Mouse (Mus musculus): ENCODE measurements at regions not wholly inside any gene's neighbourhood (a gene's known extent, or its start where the extent isn't known, plus 50 kb on each side); places are given as distances from the start of the nearest gene placed in this dataset.

DNA sequence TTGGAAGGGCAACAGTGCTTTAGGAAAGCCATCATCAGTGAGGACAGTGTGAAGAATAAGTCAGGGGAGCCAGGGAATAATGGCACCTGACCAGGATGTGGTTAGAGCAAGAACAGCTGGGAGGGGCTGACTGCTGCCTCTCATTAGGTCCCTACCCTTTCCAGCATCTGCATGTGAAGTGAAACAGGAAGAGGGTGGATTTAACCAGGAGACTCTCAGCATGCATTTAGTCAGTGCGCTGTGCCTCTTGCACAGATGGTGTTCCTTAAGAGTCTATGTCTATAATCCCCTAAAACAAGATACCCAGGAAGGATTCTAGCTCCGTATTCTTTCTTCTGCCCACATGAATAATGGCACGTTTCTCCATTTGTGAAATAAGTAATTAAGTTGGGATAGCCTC, 267.9 kb downstream of the Spry2 start:
- DNase-seq: no peak

DNA sequence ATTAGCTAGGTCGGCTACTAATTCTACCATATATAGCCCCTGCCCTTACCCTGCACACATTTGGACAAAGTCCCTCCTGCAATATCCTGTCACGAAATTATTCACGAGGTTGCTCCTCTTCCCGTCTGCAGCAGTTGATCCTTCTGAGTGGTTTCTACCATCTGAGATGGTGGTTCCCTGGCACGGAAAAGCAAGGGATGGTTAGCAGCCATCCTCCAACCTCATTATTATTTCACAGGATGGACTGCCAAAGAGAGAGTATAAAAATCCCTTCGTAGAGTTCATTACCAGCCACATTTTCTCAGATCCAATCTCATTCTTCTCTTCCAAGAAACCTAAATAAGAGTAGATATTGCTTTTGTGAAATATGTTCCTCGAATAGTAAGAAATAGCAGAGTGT, 272.2 kb downstream of the Spry2 start:
- DNase-seq: no peak

DNA sequence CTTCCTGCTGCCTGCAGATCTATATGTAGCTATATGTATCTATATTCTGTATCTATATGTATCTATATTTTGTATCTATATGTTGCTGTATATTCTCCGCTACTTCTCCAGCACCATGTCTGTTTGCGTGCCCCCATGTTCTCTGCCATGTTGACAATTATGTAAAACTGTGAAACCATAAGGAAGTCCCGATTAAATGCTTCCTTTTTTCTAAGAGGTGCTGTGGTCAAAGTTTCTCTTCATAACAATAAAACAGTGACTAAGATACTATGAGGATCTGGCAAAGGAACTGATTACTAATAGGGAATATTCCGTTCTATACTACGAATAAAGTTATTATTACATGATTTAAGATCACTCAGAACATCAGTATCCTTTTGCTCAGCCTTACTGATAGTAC, 274.5 kb downstream of the Spry2 start:
- DNase-seq: no peak

DNA sequence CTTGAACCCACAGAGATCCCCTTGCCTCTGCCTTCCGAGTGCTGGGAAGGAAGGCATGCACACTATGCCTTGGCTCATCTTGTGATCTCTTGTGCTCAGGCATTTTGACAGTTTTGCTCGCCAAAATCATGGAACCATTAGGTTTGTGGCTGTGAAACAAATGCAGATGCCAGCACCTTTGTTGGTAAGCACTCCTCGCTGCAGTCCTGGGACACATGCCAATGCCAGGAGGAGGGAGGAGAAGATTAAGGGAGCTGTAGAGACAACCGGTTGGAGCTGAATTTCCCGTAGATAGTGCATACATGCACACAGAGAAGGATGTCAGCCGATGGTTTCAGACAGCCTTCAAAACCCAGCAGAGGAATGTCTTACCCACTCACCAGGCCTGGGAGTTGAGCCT, 275.5 kb downstream of the Spry2 start:
- no peak for DNase-seq

DNA sequence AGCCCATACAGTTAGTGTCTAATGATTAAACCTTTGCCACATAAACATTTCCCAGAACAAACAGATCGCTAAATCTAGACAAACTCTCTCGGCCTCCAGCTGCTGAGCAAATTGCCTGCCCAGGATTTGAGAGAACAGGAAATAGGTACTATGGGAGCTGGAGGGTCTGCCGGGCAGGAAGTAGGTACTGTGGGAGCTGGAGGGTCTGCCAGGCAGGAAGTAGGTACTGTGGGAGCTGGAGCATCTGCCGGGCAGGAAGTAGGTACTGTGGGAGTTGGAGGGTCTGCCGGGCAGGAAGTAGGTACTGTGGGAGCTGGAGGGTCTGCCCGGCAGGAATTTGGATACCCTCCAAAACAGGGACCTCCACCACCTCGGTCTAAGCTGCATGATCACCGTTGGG, 277.2 kb downstream of the Spry2 start:
- no peak for DNase-seq

DNA sequence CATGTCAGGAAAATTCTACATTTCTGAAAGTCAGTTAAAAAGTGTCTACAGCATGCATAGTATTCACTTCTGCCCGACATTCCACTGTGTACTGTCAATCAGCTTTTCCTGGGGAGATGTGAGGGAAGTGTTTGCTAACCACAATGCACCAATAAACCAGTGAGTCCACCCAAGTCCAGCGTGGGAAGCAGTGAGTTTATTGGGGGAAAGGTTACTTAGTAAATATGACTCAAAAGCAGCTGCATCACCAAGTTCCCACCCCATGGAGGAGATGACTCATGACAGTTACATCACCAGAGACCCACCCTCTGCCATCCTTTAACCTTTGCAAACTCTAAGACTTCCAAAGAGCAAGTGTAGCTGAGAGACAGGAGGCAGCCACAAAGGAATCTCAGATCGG, 280.9 kb downstream of the Spry2 start:
- no peak for DNase-seq

DNA sequence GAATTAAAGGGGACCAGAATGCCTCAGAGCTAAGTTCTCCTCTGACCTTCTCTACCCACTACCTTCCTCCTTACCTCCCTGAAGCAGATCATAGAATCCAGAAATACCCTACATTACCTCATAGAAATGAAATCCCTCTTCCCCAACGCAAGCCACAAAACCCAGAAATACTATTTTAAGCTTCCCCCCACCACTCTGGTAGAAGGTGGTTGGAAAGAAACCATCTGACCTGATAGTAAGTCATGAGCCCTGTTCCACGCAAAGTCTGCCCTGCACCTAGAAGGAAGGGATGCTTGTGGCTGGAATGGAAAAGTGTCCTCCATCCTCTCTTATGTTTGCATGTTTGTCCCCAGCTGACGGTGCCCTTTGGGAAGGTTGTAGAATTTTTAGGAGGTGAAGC, 283.8 kb downstream of the Spry2 start:
- DNase-seq: no peak

DNA sequence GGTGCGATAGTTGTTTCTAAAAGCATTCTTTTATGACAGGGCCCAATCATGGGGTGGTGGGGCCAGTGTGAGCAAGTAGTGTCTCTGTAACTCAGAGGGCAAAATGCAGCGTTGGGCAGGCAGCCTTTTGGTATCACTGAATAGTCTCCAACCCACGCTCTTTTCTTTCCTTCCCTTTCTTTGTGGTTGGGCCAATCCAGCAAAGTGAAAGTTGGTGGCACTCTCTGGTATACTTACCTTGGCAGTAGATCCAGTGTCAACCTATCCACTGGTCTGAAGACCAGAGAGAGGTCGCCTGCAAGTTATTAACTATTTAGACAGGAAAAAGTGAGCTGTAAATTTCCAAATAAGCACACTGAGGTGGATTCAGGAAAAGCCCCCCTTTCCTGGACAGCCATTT, 287.8 kb downstream of the Spry2 start:
- no peak for DNase-seq

DNA sequence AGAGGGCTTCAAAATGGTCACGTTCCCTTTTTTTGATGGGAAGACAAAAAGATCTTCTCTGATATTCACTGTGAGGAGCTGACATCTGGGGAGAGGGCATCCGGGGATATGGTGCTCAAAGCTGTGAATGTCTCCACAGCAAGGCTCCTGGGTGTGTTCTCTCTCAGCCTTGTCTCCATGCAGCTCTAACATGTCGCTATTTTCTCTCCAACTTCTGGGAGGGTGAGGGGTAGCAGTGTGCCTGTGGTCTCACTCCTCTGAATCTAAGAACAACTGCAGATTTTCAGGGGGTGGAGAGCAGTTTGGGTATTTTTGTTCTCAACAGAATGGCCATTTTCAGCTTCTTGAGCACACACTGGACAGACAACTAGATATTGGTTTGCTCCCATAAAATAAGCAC, 290.1 kb downstream of the Spry2 start:
- DNase-seq: no peak

DNA sequence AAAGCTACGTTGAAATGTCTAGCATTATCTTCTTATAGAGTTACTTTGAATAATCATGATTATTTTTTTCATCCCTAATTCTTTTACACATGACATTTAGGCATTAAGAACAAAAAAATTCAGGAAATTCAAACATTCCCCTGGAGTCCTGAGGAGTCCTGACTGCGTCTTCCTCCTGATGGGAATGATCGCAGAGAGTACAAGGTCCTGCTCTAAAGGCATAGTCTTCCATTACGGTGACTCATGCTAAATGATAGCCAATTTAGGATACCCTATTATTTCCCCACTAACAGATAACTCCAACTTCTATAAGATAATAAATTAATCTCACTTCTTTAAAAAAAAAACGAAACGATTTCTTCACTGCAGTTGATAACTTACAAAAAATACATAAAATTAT, 292.2 kb downstream of the Spry2 start:
- DNase-seq: no peak

DNA sequence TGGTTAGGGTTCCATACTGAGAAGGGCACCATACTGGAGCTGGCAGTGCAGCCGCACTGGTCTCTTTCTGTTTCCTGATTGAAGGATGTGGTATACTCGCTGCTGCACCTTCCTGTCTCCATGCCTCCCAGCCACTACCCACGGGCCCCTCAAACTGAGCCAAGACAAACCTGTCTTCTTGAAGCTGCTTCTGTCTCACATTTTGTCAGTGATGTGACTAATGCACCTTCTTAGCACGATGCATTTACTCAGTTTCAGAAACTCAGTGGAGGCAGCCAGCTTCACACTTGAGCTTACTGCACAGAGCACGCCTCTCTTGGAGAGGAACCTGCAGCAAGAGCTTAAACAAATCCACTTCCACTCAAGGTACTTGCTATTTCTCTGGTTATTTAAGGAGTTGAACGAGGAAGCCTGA, 293.6 kb downstream of the Spry2 start:
- no peak for DNase-seq

DNA sequence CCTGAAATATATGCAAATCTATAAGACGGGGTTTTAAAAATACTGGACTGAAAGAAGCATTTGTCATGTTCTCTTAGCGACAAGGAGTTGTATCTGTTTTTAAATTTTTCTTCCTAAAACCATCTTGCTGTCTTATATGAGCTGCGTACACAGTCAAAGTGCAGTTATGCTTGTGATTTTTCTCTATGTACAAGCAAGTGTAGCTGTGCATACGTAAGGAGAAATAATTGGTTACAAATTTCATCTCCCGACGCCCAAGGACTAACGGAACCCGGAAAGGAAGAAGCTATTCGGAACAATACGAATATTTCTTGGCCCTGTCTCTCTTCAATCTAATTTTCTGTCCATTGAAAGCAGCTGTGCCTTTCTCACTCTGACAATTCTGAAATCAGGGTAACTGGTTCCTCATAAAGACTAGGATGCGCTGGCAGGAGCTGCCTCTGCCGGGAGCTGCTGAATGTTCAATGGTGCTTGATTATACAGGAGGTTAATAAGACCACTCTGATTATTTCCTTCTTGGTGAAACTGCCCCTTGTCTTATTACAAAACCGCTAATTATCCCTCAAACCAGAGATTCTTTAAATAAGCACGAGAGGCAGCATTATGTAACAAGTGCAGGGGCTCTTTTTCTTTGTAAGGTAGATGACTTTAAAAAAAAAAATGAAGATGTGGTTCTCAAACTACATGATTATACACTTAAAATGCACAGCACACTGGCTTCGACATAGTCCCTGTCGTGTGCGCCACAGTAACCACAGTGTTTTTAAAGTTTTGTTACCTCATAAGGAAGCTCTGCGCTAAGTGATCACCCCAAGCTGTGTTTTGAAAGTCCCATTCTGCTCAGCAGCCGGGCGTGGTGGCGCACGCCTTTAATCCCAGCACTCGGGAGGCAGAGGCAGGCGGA, 296.8 kb downstream of the Spry2 start:
- DNase-seq: no peak

DNA sequence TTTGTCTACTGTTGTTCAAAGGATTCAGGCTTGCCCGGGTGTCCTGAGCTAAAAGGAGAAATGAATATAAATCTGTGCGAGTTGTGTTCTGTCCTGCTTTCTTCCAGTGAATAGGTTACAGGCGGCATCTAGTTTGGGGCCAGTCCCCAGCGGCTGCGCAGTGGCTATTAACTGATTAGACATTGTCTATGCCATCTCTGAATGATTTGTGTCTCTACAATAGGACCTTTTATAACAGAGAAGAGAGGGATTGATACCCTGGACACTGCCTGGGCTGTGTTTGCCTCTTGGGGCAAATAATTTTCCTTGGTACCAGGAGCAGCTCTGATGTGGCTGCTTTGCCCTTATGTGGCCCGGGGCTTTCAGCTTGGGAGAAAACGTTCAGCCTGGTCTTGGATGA, 306.9 kb downstream of the Spry2 start:
- DNase-seq: no peak

DNA sequence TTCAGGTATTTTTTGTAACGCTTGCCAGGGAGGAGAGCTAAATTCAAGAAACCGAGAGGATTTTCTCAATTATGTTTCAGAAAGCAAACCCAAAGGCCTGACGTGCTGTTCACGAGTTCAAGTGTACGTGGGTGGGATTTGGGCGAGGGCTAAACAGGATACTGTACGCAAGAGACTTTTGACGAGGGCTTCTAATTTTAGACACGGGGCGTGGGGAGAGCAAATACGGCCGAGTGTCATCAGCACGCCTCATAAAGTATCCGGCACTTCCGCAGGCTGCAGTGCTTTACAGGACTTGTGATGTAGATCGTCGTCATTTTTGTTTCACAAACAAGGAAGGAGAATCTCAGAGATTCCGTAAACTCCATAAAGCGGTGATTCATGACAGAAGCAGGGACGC, 307.4 kb downstream of the Spry2 start:
- DNase-seq: peak; percentile 24

DNA sequence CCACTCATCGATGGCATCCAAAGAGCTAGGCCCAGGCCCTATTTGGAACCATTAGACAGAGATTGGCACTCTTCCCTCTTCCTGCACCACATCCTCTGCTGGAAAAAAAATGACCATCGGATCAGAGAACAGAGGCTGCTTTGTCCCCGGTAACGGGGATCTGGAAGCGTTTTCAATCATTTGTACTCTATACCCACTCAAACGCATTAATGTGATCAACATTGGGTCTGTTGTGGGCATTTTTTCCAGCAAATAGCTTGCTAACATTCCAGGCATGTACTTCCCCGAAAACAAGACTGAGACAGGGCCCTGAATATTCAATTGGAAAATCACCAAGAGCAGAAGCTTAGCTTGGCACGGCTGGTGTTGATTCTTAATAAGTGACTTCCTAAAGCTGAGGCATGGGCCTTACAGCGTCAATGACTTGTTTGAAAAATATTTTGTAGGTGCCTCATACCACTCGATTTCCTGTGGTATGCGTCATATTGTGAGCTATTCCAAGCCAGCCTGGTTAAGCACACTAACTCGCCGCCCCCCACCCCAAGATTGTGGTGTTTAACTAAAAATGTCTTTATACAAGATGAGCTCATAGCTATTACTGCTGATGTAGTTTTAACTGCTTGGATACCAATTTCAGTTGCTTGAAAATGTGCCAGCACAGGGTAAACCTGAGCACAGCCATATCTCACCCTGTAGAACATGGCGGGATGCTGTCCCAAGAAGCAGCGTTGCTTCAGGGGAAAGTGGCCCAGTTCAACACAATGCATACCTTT, 308.0 kb downstream of the Spry2 start:
- peak; percentile 24 for DNase-seq

DNA sequence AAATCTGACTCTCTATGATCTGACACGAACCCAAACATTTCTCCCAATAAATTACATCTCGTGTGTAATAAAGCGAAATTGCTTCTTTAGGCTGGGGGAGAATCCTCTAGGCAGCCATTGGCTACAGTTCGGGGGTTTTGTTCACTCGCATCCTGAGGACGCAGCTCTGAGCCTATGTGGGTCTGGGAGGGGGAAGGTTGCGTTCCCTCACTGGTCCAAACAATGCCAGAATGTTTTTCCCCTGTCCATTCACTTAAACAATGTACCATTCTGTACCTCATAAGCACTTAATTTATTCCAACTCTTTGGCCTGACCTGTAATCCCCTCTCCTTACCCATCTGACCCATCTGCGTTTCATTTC, 308.6 kb downstream of the Spry2 start:
- DNase-seq: no peak

DNA sequence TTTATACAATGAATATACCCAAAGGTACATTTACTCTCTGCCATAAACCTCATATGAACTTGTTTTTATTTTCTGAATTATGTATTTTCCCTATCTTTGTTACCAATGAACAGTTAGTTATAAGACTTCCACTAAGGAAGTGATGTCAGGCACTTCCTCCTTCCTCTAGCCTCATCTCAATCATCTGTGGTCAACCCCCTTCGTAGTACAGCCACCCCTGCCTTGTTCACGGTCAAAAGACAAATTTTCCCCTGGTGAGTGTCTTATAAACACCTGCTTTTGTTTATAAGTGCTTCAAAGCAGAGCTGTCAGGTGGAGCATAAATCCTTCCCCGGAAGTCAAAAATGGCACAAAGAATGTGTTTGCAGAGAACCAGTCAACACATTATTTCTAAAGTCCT, 312.0 kb downstream of the Spry2 start:
- DNase-seq: no peak

DNA sequence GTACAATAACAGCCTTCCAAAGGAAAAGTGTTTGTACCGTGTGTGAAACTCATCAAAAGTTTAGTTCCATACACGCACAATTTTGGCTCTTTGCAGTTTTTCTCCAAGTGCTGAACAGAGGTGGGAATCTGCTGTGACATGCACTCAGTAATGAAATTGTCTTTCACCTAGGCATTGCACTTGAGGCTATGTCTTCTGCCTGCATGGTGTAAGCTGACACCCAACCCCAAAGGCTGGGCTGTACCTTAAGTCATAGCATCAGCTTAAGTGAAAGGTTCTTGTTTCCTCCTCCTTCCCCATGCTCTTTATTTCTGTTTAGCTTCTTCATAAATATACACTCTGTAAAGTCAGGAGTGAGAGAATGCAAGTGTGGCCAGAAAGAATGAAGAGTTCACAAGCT, 313.1 kb downstream of the Spry2 start:
- DNase-seq: no peak

DNA sequence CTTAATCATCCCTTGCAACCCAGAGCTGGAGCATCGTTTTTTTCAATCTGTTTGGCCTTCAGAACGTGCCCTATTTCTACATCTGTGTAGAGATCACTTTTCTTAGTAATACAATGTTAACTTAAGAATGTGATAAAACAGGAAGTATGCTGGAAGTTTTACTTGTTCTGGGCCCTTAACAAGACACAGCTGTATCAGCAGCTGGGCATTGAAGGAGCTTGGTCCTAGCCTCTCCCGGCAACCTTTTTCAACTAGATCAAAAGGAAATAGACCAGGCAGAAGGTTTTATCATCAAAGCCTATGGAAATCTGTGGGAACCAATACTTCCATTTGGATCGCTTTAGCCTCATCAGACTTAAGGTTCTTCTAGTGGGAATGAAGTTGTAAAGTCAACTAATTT, 317.9 kb downstream of the Ndfip2 start:
- no peak for DNase-seq

DNA sequence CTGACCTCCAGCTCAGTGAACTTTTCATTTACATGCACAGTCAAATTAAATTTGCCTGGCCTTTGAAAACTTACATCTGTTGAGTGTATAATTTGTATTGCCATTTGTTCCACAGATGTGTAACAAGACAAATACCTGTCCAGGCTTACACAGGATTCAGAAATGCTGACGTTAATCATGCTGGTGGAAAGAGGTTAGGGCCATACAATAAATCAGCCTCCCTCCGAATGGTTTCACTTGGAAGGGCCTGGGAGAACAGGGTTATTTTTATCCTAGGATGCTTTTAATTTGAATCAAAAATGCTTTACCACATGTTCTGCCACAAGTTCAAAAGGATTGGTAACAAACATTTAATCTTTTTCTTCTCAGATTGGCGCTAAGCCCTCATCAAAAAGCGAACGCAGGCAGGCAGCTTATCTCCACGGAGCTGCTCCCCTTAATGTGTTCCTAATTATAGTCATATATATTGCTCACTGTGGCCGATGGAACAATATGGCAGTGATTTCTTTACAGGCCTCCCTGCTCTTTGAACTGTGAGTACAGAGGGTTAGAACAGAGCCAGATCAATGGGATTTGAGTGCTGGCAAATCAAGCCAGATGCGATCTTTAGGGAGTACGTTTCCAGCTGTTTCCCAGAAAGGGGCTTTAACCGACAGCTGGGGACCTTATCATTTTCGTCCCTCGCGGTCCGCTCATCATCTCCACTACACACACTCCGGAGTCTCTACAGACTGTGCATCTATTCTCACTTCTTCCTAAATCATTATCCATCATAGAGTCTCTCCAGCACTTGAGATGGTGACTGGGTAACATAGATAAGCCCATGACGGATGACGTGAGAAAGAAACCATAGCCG, 313.9 kb downstream of the Ndfip2 start:
- DNase-seq: no peak

DNA sequence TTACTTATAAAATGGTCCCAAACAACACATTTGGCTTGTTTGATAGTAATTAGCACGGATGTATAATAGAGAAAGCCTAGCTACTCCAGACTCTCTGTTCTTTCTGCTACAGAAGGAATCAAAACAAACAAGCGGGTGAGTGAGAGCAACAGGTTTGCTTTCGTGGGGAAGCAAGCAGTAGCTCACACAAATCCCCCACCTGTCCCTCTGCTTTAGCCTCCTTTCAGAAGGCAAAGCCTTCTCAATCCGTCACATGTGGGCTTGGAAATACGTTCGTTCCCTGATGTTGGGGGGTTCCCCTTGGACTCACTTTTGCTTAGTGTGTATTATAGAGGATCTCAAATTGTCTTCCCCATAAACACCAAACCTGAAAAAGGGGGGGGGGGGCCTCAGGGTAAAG, 311.8 kb downstream of the Ndfip2 start:
- no peak for DNase-seq

DNA sequence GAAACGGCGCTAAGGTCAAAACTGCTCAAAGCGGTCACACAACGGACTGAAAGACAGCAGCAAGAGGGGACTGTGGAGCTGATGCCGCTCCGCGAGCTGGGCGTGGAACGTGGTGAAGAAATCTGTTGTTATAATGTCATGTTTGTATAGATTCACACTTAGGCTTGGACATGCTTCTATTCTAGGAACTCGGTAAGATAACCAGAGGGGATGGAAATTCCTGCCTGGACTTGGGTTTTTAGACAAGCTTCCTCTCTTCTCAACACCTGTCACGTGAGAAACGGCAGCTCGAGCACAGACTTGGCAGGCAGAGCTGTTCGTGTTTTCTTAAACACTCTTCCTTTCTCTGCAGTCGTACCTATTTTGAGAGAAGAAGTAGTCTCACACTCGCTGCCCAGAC, 307.5 kb downstream of the Ndfip2 start:
- DNase-seq: no peak

DNA sequence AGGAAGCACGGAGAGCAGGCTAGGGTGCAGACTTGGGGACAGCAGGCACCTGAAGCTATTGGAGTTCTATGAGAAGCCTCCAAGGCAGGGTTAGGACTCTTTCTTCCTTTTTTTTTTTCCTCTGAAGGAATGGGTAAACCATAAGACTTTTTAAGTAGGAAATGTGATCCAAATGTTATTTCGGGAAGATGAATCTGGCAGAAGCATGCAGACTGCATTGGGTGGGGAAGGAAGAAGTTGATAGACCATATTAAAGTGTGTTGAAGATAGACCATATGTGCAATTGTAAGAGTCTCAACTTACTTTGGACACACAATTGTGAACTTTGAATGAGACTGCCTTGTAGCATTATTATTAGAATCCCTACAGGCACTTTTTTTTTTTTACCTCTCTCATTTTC, 304.5 kb downstream of the Ndfip2 start:
- DNase-seq: no peak

DNA sequence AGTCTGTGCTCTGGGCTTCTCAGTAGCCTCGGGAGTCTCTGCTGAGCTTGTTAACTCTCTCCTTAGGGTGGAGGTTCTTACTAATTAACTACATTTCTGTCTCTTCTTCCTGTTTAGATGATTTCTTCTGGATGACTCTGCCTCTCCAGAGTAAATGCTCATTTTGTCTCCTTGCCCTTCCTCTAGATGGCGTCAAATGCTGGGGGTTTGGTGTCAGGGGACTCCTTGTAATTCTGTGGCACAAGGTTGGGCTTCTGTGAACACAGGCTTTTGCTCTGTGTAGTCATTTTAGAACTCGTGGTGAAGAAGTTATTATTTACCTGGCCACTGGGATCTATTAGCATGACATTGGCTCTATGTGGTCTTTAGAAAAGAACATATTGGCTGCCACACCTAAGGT, 298.4 kb downstream of the Ndfip2 start:
- no peak for DNase-seq
